Mouse (Mus musculus) heart, adult 8-10 months (tissue): ENCODE measurements around the gene Zmiz1. TPM values are rescaled to one million over a fixed set of nuclear protein-coding genes. Genes with fewer than 3 reads are reported as not detected.

Source experiments
- DNase-seq: peaks from one replicate; pipeline ENCODE4 v3.0.0; 2022; ENCODE audit warnings: low spot score
- total RNA-seq, 4 experiments: library from RNA; stranded (reverse); gene quantifications; 2 replicates each; pipeline ENCODE4 v1.2.4; 2022

The Zmiz1 gene
- total RNA-seq, 4 experiments from 2014 or later: 34.7 to 44.1 (median 40.4) TPM

DNA sequence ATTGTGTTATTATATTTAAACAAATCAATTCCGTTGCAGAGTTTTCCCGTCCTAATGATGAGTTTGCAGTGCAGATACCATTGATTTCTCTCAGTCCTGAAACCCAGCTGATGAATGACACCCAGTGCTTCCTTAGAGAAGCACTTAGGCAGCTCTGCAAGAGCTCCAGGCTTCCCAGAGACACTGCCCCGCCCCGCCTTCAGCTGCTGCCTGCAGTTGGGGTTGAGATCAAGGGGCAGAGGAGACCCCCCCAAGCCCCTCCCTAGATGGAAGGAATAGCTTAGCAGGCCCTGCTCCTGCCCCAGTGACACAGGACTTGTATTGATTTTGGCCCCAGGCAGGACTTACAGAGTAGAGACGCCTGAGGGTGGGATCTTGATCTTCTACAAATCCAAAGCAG is 53.0 kb downstream of the Zmiz1 start:
- DNase-seq: no peak

DNA sequence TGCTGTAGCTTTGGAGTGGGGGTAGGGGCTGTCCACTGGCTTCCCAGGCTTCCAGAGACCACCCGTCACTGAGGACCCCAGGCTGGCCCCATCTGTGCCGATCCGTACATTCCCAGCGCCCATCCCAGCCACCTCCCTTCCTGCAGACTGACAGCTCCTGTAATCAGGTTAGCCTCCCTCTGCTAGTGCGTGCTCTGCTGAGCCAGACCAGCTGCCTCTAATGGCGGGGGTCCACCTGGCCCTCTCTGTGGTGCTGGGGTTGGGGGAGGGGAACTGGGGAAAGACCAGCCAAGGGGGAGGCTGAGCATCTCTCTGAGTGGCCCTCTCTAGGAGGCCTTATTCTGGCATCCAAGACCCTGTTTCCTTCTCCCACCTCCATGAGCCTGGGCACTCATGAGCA is 53.8 kb downstream of the Zmiz1 start:
- no peak for DNase-seq

DNA sequence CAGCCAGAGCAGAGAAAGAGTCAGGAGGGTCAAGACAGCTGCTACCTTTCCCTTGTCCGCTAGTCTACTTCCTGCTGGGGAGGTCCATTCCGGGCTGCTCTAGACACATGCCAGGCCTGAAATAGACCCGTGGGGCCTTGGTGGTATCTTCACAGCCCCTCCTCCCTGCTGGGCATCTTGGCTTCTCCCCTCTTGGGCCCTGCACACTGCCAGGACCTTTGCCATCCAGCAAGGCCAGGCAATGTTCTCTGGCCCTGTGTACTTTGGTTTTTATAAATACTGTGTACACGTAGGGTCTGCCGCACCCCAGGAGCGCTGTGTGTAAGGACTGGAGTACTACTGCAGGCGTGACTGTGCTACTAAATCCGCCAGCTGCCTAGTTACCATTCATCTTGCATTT is 54.5 kb downstream of the Zmiz1 start:
- DNase-seq: no peak

DNA sequence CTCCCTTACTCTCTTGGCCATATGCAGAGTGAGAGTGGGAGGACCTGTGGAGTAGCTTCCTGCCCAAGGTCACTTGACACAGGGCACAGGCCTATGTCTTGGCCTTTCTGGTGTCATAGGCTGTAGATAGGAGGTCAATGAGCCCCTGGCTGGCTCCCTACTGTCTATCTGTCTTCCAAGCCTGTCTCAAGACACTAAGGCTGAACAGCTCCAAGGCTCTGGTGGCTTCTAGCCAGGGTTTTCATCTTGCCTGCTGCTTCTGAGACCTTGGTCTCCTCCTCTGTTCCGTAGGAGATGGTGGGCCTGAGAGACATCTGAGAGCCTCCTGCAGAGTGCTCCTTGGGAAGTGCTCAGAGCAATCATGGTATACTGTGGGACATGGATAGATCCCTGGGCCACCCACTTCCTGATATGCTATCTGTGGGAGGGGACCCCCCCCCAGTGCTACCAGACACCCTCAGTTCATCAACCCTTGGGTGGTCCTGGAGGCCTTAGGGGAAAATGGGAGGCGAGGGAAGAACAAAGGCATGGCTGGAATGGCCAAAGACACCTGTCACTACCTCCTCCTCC is 56.0 kb downstream of the Zmiz1 start:
- DNase-seq: no peak

DNA sequence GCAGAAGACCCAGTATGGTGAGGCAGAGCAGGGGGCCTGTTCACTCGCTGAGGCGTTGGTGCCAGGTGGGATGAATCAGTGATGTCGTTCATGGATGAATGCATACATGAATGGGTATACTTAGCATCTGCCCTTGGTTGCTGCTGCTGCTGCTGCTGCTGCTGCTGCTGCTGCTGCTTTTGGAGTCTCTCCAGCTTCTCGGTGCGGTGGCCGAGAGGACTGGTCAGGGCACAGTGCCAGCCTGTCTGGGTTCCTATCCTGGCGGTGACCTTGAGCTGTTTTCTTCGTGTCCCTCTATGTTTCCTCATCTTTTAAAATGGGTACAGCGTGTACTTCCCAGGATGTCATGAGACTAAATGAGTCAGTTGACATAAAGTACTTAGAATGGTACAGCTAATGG is 56.9 kb downstream of the Zmiz1 start:
- no peak for DNase-seq

DNA sequence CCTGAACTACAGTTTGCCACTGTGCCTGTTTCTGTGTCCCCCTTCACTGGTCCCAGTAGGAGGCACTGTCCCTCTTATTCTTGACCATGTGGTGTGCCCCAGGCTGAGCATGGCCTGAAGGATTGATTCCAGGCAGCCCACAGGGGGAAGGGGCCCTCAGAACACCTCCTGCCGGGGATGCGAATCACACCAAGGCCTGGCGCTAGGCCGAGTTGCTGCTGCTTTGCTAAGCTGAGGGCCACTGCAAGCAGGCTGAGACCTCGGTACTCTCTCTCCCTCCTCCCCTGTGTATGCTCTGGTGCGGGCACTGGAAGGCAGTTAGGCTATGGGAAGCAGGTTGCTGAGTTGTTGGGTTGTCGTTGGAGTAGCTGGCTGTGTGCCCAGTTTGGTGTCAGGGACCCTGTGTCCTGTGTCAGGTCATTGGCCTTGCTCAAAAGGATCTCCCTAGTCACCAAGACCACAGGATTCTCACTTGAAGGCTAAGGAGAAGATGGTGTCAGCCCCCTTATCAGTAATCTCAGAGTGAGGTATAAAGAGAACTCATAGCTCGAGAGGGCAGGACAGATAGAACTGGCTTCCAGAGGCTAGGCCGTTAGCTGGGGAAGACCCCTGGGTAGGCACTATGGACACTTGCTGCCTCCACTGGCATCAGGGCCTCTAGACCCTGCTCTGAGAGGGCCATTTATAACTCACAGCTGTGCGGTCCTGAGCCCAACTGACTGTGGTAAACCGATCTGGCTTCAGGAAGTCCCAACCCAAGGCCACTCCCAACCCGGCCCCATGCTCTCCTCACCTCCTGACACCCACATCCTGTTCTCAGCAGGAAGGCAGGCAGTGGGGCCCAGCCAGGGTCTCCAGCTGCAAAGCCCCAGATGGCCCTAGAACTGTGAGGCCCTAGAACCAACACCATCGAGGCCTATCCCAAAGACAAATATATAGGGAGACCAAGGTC is 57.9 kb downstream of the Zmiz1 start:
- DNase-seq: peak; percentile 74

DNA sequence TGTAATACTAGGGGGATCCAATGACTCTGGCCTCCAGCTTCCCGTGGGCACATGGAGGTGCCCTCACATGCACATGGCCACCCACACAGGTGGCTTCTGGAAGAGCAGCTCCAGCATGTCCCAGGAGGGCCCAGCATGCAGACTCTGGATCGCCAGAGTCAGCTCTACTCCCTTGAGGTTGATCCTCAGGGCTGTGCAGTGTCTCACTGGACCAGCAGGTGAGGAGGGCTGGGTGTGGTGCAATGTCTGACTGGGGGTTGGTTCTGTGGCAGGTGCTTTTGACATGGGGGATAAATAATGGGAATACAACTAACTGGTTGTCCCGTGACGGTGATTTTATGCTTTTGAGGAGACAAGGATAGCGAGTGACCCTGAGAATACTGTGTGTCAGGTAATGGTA is 59.7 kb downstream of the Zmiz1 start:
- no peak for DNase-seq

DNA sequence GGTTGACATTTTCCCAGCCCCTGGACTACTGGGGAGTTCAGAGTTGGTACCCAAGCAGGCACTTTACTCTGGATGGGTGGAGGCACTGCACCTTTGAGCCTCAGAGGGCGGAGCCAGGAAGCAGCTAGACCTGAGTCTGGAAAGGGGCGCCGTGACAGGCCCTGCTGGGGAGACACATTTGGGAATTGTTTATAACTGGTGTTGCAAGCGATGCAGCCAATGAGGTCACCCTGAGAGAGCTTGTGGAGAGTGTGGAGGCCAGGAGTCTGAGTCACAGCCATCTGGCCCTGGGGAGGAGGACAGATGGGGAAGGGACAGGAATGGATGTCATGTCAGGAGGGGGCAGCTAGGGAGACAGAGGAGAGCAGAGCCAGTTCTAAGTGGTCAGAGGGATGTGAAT is 60.7 kb downstream of the Zmiz1 start:
- peak; percentile 76 for DNase-seq

DNA sequence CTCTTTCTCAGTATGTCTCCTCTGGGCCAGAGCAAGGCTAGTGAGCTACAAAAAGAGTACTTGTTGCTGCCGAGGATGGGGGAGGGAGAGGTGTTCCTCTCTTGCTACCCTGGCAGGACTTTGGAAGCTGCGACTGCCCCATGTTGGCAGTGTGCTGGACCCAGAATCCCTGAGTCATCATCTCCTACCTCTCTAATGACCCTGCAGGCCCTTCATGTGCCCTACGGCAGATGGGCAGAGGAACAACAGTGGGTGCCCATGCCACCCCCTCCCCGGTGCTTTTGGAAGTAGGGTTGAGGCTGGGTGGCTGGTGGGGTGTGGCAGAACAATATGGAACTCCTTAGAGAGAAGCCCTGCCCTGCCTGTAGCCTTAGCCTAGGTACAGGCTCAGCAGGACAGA is 61.6 kb downstream of the Zmiz1 start:
- DNase-seq: no peak

DNA sequence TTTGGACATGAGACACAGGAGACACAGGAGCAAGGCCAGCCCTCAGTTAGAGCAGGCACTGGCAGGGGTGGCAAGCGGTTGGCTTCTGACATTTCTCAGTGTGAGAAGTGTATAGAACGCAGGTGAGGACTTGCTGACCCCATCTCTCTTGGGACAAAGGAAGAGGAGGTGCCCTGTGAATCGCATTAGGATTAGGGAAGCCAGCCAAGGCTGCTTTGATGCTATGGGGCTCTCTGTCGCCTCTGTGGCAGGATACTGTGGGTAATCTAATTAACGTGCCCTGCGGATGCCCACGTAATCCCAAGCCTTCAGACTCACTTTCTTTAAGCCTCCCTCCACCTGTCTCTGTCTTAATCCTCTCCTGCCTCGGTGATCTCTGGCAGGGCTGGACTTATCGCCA is 62.0 kb downstream of the Zmiz1 start:
- DNase-seq: no peak

DNA sequence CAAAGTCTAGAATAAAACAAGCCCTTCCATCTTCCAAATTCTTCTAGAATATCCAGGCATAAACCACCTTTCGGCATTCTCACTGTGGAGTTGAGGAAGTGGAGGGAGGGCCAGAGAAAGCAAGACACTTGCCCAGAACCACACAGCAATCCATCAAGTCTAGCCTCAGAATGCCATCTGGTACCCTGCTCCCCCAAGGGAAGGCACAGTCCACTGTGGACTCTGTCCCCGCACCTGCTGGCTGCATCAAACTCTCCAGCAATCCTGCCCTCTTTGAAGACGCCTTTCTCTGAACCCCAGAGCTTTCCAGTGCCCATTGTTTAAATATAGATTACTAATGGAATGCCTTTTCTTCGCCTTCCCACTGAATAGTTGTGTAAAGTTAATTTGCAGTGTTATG is 62.5 kb downstream of the Zmiz1 start:
- DNase-seq: no peak

DNA sequence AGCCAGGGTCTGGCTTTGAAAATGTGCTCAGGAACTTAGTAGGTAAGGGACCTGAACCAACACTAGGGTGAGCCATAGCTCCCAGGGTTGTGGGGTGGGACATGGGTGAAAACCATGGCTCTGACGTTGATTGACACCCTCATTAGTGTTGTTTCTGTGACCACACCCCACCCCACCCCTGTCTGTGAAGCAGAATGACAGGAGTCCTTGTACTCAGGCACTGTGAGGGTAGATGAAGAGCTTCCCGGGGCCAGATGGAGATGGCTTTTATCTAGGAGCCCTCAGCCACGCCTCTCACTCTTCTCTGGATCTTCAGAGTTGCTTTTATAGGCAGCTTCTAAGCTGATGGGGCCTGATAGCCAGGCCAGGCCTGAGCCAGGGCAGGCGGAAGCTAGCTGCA is 63.4 kb downstream of the Zmiz1 start:
- DNase-seq: no peak

DNA sequence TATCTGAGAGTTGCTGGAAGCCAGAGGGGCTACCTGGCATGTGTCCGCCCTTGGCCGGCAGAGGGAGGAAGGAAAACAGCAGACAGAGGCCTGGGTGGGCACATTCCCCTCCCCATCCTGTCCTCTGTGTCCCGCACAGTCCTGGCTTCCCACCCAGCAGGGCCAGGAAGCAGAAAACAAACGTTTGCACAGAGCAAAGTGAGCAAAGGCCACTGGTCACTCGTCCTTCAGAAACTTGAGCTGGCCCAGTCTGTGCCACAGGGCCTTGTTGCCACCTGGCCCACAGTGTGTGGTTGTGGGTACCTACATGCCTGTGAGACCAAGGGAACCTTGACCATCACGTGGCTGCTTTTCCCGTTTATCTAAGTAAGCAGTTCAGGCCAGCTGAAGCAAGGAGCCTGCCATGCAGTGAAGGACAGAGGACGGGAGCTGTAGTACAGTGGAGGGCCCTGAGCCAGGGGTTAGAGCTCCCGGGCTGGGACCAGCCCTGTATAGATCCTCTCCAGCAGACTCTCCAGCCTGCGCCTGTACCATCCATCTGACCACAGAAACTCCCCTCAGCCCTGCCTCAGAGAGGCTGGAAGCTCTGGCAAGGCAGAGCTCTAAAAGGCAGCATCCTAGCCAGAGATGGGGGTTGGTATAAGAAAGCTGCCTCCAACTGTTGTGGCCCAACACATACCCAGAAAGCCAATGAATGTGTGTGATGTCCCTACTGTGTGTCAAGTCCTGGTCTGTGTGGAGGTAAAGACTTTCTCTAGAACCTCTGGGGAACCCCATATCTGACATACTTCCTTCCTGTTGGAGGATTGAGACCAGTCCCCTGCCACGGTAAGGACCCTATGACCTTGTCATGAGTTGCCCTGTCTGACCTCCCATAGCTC is 64.5 kb downstream of the Zmiz1 start:
- no peak for DNase-seq

DNA sequence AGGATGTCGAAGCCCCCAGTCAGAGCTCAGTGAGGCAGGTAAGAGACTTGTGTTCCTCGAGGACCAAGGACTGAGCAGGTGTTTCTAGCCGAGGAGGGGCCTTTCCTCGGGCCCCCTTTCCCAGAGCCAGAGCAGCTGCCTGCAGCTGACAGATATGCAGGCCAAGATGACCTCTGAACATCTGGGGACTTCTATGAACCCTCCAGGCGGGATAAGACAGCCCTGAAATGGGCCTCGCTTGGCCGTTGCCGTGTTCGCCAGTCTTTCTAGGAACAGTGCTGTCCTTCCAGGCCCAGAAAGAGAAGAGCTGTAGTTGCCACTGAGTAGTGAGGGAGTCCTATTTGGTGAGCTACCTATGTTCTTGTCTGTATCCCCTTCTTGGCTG is 65.1 kb downstream of the Zmiz1 start:
- DNase-seq: no peak

DNA sequence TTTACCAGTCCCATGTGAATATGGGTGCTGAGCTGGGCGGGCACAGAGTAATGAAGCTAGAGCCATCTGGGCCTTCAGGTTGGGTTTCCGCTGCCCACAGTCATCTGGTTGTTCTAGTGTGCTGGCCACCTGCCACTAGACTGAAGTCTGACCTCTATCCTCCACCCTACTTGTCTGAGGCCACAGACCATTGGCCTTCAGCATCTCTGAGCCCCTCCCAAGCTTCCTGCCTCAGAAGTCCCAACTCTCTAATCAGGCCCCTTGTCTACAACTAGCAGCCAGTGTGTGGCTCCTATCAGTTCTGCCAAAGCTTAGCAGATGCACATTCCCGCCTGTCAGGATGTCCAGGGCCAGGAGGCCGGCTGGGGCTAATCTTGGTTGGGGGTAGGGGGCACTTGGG is 65.9 kb downstream of the Zmiz1 start:
- DNase-seq: no peak

DNA sequence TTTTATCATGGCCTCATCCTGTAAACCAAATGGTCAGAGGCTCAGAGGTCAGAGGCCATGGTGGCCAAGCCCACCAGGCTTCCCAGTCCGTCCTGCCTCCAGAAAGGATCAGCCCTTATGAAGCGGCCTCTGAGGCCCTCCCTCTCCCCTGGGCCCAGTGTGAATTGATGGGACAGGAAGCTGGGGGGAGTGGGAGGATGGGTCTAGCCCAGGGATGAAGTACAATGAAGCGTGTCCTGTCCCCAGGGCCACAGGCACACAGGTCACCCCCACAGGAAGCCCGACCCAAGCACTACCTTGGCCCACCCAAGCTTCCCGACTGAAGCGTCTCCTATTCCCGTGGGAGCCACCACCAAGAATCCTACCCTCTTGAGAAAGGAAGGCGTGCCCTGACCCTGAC is 66.7 kb downstream of the Zmiz1 start:
- DNase-seq: peak; percentile 84

DNA sequence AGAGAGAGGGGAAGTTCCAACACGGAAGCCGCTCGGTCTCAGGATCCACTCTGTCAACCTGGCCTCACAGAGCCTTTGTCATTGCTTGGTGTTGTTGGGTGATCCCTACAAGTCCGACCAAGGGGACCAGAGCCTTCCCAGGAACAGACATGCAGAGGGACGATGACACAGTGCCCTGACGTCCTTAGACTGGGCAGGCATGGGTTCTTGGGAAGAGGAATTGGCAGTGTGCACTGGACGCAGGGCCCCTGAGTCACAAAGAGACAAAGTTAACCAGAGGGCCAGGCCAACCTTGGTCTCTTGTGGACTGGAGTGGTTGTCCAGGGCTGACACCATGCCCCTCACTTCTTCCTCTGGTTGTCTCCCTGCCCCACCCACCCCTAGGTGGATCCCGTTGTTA is 67.9 kb downstream of the Zmiz1 start:
- no peak for DNase-seq

DNA sequence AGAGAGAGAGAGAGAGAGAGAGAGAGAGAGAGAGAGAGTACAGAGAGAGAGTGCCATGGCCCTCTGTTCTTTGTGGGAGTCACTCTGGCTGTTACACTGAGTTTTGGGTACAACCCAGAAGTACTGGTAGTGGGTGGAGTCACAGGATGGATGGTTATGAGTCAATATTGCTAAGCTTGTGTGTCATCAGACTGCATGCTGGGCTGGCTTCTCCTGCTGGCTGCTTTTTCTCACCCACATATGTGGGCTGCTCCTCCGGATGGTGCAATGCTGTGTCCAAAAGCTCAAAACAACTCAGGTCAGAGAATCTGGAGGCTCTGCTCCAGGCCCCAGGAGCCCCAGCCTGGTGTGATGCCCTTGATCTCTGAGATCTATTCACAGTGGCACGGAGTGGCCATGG is 68.3 kb downstream of the Zmiz1 start:
- no peak for DNase-seq

DNA sequence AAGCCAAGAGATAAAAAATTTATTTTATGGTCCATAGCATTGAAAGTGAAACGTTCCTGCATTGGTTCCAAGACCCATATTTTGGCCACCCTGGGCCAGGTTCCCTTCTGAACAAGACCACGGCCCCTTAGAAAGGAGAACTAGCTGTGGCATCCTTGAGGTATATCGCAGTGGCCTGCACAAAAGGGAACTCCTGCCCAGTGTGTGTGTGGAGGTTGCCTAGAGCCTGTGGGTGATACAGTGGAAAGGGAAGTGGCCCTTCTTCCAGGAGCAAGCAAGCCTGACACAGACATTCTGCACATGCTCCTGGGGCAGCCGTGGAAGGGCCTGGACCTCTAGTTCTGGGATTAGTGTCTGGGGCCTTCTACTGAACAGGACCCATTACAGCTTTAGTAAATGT is 71.4 kb downstream of the Zmiz1 start:
- DNase-seq: no peak

DNA sequence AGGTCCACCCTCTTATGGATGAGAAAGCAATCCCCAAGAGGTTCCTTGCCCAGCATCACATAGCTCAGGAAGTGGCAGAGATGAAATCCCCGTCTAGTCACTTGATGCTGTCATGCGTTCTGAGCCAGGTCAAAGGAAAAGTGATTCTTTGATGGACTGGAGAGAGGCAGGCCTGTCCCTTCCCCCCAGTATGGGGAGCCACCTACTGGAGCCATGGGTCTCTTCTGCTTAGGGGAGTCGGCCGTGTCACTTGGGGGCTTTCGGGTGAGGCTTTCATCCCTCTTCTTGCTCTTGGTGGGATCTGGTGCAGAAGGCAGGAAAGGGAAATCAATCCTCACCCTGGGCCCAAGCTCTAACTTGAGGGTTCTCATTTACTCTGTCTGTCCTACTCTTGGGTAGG is 71.8 kb downstream of the Zmiz1 start:
- DNase-seq: no peak

DNA sequence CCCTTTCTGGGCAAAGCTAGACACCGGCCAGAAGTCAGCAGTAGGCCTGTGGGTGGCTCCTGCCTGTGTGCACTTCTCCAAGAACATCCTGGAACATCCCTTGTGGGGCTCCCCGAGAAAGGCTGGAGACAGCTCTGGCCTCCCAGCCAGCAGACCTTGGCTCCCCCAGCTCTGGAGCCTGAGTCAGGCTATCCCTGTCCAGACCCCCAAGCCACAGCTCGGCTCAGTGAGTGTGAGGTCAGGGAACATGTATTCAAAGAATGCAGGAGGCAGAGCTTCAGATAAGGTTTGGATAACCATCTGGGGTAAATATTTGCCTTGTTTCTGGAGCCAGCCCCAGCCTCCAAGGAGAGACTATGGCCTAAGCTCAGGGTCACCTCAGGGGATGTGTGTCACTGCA is 74.0 kb downstream of the Zmiz1 start:
- DNase-seq: no peak

DNA sequence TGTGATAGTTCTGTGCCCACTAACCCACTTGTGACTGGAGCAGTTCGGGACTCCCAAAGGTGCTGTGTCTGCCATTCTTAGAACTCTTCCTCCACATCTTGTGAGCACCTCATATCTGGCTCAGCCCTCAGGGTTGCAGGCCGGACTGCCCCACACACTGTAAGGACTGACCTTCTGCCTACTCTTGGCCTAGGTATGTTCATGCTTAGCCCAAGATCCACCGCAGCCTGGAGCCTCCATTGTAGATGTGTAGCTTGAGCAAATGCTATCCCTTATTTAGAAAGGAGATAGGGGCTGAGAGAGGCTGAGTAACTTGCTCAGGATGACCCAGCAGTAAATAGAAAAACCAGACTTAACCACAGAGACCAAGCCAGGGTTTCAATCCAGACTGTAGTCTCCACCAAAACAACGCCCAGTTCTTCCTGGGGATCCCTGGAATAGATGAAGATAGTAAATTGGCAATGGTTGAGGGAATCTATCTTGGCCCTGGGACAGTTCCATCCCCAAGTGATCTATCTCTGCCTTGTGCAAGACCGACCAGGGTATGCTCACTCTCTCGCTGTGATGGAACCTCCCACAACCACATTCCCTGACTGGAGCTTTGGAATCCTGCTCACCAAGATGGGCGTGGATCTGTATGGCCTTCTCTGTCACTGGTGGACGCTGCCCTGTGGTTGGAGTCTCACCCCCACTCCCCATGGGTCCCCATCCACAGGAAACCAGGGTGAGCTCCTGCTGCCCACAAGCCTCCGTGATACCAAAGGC is 74.8 kb downstream of the Zmiz1 start:
- DNase-seq: no peak
